Mouse (Mus musculus): Measurements from ENCODE around the gene Micu2. TPM values are rescaled to one million over a fixed set of nuclear protein-coding genes. Genes with fewer than 3 reads are reported as not detected.
A peak's percentile ranks its signal among the peaks of the same experiment; 100 is the strongest.
"Not testable (repeated sequence)": the region's sequence is repeated elsewhere in the genome, so short reads cannot be mapped to it uniquely, and the experiment has no call there.

Micu2 gene
- polyA plus RNA-seq, 1 experiment = 20.1 TPM

DNA sequence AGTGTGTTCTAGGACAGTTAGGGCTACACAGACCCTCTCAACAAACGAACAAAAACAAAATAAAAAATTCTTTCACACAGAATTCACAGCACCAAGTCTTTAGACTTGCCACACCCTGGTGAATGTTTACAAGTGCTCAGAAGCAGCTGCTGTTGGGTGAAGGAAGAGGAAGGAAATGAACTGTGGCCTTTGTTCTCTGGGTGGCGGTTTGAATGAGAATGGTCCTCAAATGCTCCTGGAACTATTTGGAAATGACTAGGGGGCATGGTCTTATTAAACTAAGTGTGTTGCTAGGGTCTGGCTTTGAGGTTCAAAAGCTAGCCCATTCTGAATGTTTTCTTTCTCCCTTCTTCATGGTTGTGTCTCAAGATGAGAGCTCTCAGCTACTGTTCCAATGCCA lies 90.6 kb downstream of the Micu2 start:
- Histone ChIP-seq H3K27ac (ENCODE audit: insufficient read depth, low read length) (peak overlapping the region; percentile 88), H3K4me3 (ENCODE audit: insufficient read depth, low read length) (no peak overlapping the region), H3K4me1 (ENCODE audit: control insufficient read depth, insufficient read depth, low read length) (peaks cover 2% of the 10 kb centered on the region)
- TF ChIP-seq POLR2A (IDR thresholded peaks at IDR 0.05; ENCODE audit: extremely low read depth, insufficient read depth, low read length) = no peak

- Histone ChIP-seq H3K4me1 (ENCODE audit: control insufficient read depth, insufficient read depth, low read length) (no peaks in the 10 kb centered on the region), H3K27ac (ENCODE audit: insufficient read depth, low read length) (no peak overlapping the region), H3K4me3 (ENCODE audit: insufficient read depth, low read length) (no peak overlapping the region)
- no peak for TF ChIP-seq POLR2A (IDR thresholded peaks at IDR 0.05; ENCODE audit: extremely low read depth, insufficient read depth, low read length)
Measured at GRCm38 (mm10) chr14:57901998-57902397, 97.1 kb downstream of the Micu2 start.

DNA sequence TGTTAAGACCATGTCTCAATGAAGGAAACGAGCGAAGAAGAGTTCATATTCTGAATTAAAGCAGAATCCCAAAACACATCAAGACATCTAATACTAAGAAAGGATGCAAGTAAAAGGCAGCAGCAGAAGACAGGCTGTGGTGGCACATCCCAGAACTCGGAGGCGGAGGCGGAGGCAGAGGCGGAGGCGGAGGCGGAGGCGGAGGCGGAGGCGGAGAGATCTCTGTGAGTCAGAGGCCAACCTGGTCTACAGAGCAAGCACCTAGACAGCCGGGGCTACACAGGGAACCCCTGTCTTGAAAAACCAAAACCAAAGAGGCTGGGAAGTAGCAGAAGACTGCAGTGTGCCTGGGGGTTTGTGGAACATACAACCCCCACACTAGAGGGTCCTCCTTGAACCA lies 102.2 kb downstream of the Micu2 start:
- Histone ChIP-seq H3K4me3 (ENCODE audit: insufficient read depth, low read length) (no peak overlapping the region), H3K27ac (ENCODE audit: insufficient read depth, low read length) (no peak overlapping the region), H3K4me1 (ENCODE audit: control insufficient read depth, insufficient read depth, low read length) (no peaks in the 10 kb centered on the region)
- TF ChIP-seq POLR2A (IDR thresholded peaks at IDR 0.05; ENCODE audit: extremely low read depth, insufficient read depth, low read length) = no peak
- TF ChIP-seq CTCF (IDR thresholded peaks at IDR 0.05; ENCODE audit: extremely low read depth, insufficient read depth, low read length) = no peak

DNA sequence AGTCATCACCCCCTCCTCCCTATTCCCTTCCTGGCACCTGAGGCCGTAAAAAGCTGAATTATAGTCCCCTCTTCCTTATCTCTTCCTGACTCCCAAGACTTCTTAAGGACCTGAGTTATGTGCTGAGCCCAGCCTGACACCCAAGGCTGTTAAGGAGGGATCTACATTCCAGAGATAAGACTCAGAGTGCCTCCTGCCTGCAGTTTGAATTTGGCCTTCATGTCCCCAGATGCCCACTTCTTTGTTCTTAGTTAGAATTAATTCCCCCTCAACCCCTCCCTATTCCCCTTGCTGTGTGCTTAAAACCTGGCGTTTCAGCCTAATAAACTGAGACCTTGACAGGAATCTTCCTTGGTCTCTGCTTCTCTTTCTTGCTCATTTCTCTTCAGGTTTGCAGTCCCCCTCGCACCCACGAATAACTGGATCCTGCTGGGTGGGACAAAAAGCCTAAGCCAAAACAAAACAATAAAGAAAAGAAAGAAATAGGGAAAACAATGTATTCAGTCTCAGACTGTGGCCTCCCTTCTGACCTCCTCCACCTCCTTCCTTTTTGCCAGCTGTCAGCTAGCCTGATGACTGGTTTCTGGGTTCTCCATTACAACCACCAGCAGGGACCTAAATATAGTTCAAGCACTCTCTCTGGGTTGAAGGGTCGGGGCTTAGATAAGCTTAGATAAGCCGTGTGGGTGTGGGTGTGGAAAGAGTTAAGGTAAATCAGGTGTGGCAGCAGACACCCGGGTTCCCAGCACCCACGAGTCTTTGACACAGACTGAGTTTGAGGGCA lies 102.8 kb downstream of the Micu2 start:
- not testable (repeated sequence) for H3K27ac ChIP-seq (ENCODE audit: insufficient read depth, low read length); H3K4me3 ChIP-seq (ENCODE audit: insufficient read depth, low read length); H3K4me1 ChIP-seq (ENCODE audit: control insufficient read depth, insufficient read depth, low read length)

- TF ChIP-seq POLR2A (IDR thresholded peaks at IDR 0.05; ENCODE audit: extremely low read depth, insufficient read depth, low read length) (no peak), CTCF (IDR thresholded peaks at IDR 0.05; ENCODE audit: extremely low read depth, insufficient read depth, low read length) (no peak)
- Histone ChIP-seq H3K4me3 (ENCODE audit: insufficient read depth, low read length) (no peak overlapping the region), H3K27ac (ENCODE audit: insufficient read depth, low read length) (no peak overlapping the region), H3K4me1 (ENCODE audit: control insufficient read depth, insufficient read depth, low read length) (no peaks in the 10 kb centered on the region)
Measured at GRCm38 (mm10) chr14:57894346-57894745, 104.7 kb downstream of the Micu2 start.

GRCm38 (mm10) chr14:57892961-57893360 lies 106.1 kb downstream of the Micu2 start:
- Histone ChIP-seq H3K27ac (ENCODE audit: insufficient read depth, low read length) (no peak overlapping the region), H3K4me1 (ENCODE audit: control insufficient read depth, insufficient read depth, low read length) (peaks cover 1% of the 10 kb centered on the region; the same call in 1 of the 2 replicates), H3K4me3 (ENCODE audit: insufficient read depth, low read length) (no peak overlapping the region)
- TF ChIP-seq POLR2A (IDR thresholded peaks at IDR 0.05; ENCODE audit: extremely low read depth, insufficient read depth, low read length) (no peak), CTCF (IDR thresholded peaks at IDR 0.05; ENCODE audit: extremely low read depth, insufficient read depth, low read length) (no peak)

DNA sequence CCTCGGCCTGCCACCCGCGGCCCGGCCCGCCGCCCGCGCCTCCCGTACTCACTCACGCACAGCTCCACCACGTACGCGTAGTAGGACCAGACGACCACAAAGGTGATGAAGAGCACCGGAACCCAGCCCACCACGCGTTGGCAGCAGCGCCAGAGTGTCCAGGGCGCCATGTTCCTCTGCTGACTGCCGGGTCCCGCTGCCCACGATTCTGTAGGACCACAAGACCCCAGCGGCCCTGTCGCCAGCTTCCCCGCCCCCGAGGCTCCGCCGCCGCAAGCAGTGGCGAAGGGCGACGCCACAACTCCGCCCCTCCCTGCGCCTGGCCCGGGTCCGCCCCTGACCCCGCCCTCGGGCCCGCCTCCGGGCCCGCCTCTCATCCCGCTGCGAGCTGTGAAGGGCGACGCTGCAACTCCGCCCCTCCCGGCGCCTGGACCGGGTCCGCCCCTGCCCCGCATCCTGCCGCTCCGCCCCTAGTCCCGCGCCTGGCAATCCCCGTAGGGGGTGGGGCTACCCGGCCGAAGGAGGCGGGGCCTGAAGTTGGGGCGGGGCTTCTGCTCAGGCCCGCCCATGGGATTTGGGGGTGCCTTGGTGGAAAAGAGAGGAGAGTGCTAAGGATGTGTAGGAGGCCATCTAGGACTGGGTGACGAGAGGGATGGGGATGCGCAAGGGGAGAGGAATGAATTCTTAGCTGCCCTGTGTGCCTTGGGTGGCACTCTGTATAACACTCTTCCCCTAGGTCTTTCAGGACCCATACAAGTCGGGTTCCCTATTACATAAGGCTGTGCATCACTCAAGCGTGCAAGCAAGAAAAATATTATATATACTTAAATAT lies 108.8 kb downstream of the Micu2 start, which contains the start of gene Zdhhc20:
Gene Zdhhc20, minus strand, starts transcription at position 266 of the 832 bp plus-strand sequence.
- peaks cover 5% of the 10 kb centered on the region; the same call in 1 of the 2 replicates for H3K4me1 ChIP-seq (ENCODE audit: control insufficient read depth, insufficient read depth, low read length)
- TF ChIP-seq POLR2A (IDR thresholded peaks at IDR 0.05; ENCODE audit: extremely low read depth, insufficient read depth, low read length) (peak; percentile 75; the same call in 1 of the 2 replicates), CTCF (IDR thresholded peaks at IDR 0.05; ENCODE audit: extremely low read depth, insufficient read depth, low read length) (no peak)
- H3K27ac ChIP-seq (ENCODE audit: insufficient read depth, low read length) = peak within 1 kb of the TSS; percentile 75

DNA sequence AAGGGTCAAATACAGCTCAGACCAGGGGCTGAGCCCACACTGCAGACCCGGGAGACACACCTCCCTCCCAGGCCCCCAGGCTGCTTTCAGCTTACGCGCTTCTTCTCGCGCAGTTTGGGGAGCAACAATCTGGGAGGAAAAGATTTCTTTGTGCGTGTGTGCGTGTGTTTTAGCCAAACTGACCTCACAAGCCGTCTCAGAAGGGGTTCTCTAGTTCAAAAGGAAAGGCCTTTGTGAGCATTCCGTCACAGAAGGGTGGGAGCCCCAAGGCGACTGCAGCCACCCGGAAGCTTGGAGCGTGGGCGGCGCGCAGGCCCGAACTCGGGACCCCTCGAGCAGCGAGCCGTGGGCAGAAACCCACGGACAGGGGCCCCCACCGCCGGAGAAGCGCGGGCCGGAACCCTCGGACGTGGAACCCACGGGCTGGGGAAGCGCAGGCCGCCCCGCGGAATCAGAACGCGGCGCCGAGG lies 109.5 kb downstream of the Micu2 start:
- TF ChIP-seq POLR2A (IDR thresholded peaks at IDR 0.05; ENCODE audit: extremely low read depth, insufficient read depth, low read length) = no peak
- TF ChIP-seq CTCF (IDR thresholded peaks at IDR 0.05; ENCODE audit: extremely low read depth, insufficient read depth, low read length) = no peak
- H3K4me1 ChIP-seq (ENCODE audit: control insufficient read depth, insufficient read depth, low read length) = peaks cover 5% of the 10 kb centered on the region; the same call in 1 of the 2 replicates
- H3K27ac ChIP-seq (ENCODE audit: insufficient read depth, low read length) = peak overlapping the region; percentile 75
- peak overlapping the region; percentile 77 for H3K4me3 ChIP-seq (ENCODE audit: insufficient read depth, low read length)

More for the DNA sequence above, 108.8 kb downstream of the Micu2 start, which contains the start of gene Zdhhc20:
- peak within 1 kb of the TSS; percentile 77 for H3K4me3 ChIP-seq (ENCODE audit: insufficient read depth, low read length)

GRCm38 (mm10) chr14:57887171-57887570 lies 111.9 kb downstream of the Micu2 start:
- peaks cover 11% of the 10 kb centered on the region; the same call in 1 of the 2 replicates for H3K4me1 ChIP-seq (ENCODE audit: control insufficient read depth, insufficient read depth, low read length)
- no peak for TF ChIP-seq POLR2A (IDR thresholded peaks at IDR 0.05; ENCODE audit: extremely low read depth, insufficient read depth, low read length)
- no peak for TF ChIP-seq CTCF (IDR thresholded peaks at IDR 0.05; ENCODE audit: extremely low read depth, insufficient read depth, low read length)
- H3K27ac ChIP-seq (ENCODE audit: insufficient read depth, low read length) = no peak overlapping the region
- no peak overlapping the region for H3K4me3 ChIP-seq (ENCODE audit: insufficient read depth, low read length)
